Mouse (Mus musculus) hindbrain, postnatal 0 days (tissue): ENCODE data around the gene Gm6217. TPM values are rescaled to one million over a fixed set of nuclear protein-coding genes. Genes with fewer than 3 reads are reported as not detected.
"Not testable (repeated sequence)": the region's sequence is repeated elsewhere in the genome, so short reads cannot be mapped to it uniquely, and the experiment has no call there.

Source experiments
- ATAC-seq: fragments of 200-750 bp; cut with Nextera tagmentation; 2 replicates; pipeline ENCODE4 v1.8.0; 2017; ENCODE audit warnings: mild to moderate bottlenecking, moderate TSS enrichment, moderate library complexity
- DNase-seq: peaks from one replicate; pipeline ENCODE4 v3.0.0-alpha.2; 2015; ENCODE audit warnings: low spot score
- H3K27ac ChIP-seq: fragments of 300-500 bp; sonication (generic); 2 replicates; pipeline ENCODE4 v1.5.1; 2014; ENCODE audit warnings: mild to moderate bottlenecking
- H3K27me3 ChIP-seq: fragments of 300-500 bp; sonication (generic); 2 replicates; pipeline ENCODE4 v1.6.1; 2014; ENCODE audit warnings: low read length, mixed read lengths; ENCODE audit not compliant: insufficient read depth
- H3K36me3 ChIP-seq: fragments of 300-500 bp; sonication (generic); 2 replicates; pipeline ENCODE4 v1.6.1; 2014; ENCODE audit warnings: low read length, mixed read lengths; ENCODE audit not compliant: insufficient read depth
- H3K4me1 ChIP-seq: fragments of 300-500 bp; sonication (generic); 2 replicates; pipeline ENCODE4 v1.6.1; 2014; ENCODE audit warnings: antibody characterized with exemption, low read length, mixed read lengths; ENCODE audit not compliant: insufficient read depth
- H3K4me2 ChIP-seq: fragments of 300-500 bp; sonication (generic); 2 replicates; pipeline ENCODE4 v1.6.1; 2014; ENCODE audit warnings: low read depth, mild to moderate bottlenecking, low read length, moderate library complexity, mixed read lengths
- H3K4me3 ChIP-seq: fragments of 300-500 bp; sonication (generic); 2 replicates; pipeline ENCODE4 v1.5.1; 2014; ENCODE audit warnings: low read length
- H3K9ac ChIP-seq: fragments of 300-500 bp; sonication (generic); replicated peaks from 2 replicates; pipeline ENCODE4 v1.6.1; 2014; ENCODE audit warnings: mild to moderate bottlenecking, low read length, moderate library complexity, mixed read lengths
- H3K9me3 ChIP-seq: fragments of 300-500 bp; sonication (generic); 2 replicates; pipeline ENCODE4 v1.6.1; 2016; ENCODE audit warnings: low read length, mixed read lengths
- CTCF ChIP-seq: IDR thresholded peaks from 2 replicates; pipeline ENCODE4 v1.5.1; 2016; ENCODE audit warnings: antibody characterized with exemption, control low read depth, low read depth
- WGBS: fragments of 180-500 bp; shearing (Covaris S2); extraction: QIAGEN DNeasy Blood & Tissue Kit; methylation state at CpG from one replicate; pipeline ENCODE4 v1.1.7; 2014; 5-methylcytosine and 5-hydroxymethylcytosine counted together
- polyA plus RNA-seq: library from polyadenylated mRNA; unstranded; fragments of >200 nt; fragmentation: Nextera tagmentation; extraction: Ambion mirVana; gene quantifications from 2 replicates; pipeline ENCODE4 v1.2.1, GENCODE M21; 2015
- total RNA-seq: library from RNA; depleted of rRNA; stranded (reverse); fragments of >200 nt; gene quantifications from 2 replicates; pipeline ENCODE4 v1.2.3, GENCODE M21; 2014

Gm6217 gene
- total and polyA plus RNA-seq, 2 experiments from 2014 or later: not detected

GRCm38 (mm10) chr1:82938666-82939065 lies 7.5 kb upstream of the Gm6217 start:
- Histone ChIP-seq H3K4me3 (no peak overlapping the region), H3K36me3 (no peaks in the 10 kb centered on the region), H3K9me3 (no peaks in the 10 kb centered on the region), H3K4me2 (no peak overlapping the region), H3K27me3 (no peaks in the 10 kb centered on the region), H3K4me1 (no peaks in the 10 kb centered on the region), H3K9ac (no peak overlapping the region), H3K27ac (no peak overlapping the region)
- 97% methylated on average over 5 of the region's 5 CpGs for WGBS
- DNase-seq: no peak
- ATAC-seq: no peak
- no peak for TF ChIP-seq CTCF

- not testable (repeated sequence) for ATAC-seq, H3K36me3 ChIP-seq, H3K9ac ChIP-seq, H3K27ac ChIP-seq, H3K4me3 ChIP-seq, H3K4me2 ChIP-seq, H3K4me1 ChIP-seq, DNase-seq, H3K27me3 ChIP-seq, H3K9me3 ChIP-seq
- 94% methylated on average over 2 of the region's 3 CpGs for WGBS
These were observed 641 bp downstream of the Gm6217 start for GRCm38 (mm10) chr1:82930558-82930957.

GRCm38 (mm10) chr1:82924650-82925049 lies 6.5 kb downstream of the Gm6217 start, which contains the start of gene A030014E15Rik:
Gene A030014E15Rik (plus strand): TSS chr1:82924917.
- Histone ChIP-seq H3K27me3 (no peaks in the 10 kb centered on the region), H3K4me2 (no peak within 1 kb of the TSS), H3K4me1 (no peaks in the 10 kb centered on the region), H3K9ac (no peak within 1 kb of the TSS), H3K4me3 (no peak within 1 kb of the TSS), H3K9me3 (no peaks in the 10 kb centered on the region), H3K27ac (no peak within 1 kb of the TSS), H3K36me3 (no peaks in the 10 kb centered on the region)
- no peak for ATAC-seq
- DNase-seq: no peak
- TF ChIP-seq CTCF: no peak
- WGBS: 87% methylated on average over 6 of the region's 6 CpGs

- not testable (repeated sequence) for H3K4me2 ChIP-seq, DNase-seq, H3K27me3 ChIP-seq, H3K4me1 ChIP-seq, H3K27ac ChIP-seq, H3K36me3 ChIP-seq, ATAC-seq, H3K9me3 ChIP-seq, H3K4me3 ChIP-seq, H3K9ac ChIP-seq
- WGBS: 91% methylated on average over 5 of the region's 5 CpGs
These were observed 17.8 kb downstream of the Gm6217 start for GRCm38 (mm10) chr1:82913434-82913833.

GRCm38 (mm10) chr1:82913025-82913424 lies 18.2 kb downstream of the Gm6217 start, which contains the start of gene A030005L19Rik:
Gene A030005L19Rik (plus strand): TSS chr1:82913325.
- Histone ChIP-seq H3K27ac (no peak within 1 kb of the TSS), H3K4me1 (no peaks in the 10 kb centered on the region), H3K9ac (no peak within 1 kb of the TSS), H3K4me3 (no peak within 1 kb of the TSS), H3K4me2 (no peak within 1 kb of the TSS), H3K36me3 (no peaks in the 10 kb centered on the region), H3K9me3 (no peaks in the 10 kb centered on the region), H3K27me3 (no peaks in the 10 kb centered on the region)
- ATAC-seq (no peak), DNase-seq (no peak)
- 92% methylated on average over 3 of the region's 3 CpGs for WGBS
- peak; percentile 14; the same call in 1 of the 2 replicates for TF ChIP-seq CTCF

GRCm38 (mm10) chr1:82905886-82906285 lies 25.3 kb downstream of the Gm6217 start:
- Histone ChIP-seq H3K4me3 (no peak overlapping the region), H3K4me1 (no peaks in the 10 kb centered on the region), H3K27ac (no peak overlapping the region), H3K27me3 (no peaks in the 10 kb centered on the region), H3K9me3 (no peaks in the 10 kb centered on the region), H3K4me2 (no peak overlapping the region), H3K36me3 (peaks cover 11% of the 10 kb centered on the region; the same call in 1 of the 2 replicates), H3K9ac (no peak overlapping the region)
- DNase-seq (no peak), ATAC-seq (no peak)
- TF ChIP-seq CTCF: no peak
- WGBS: 60% methylated on average over 3 of the region's 3 CpGs

GRCm38 (mm10) chr1:82901201-82901600 lies 30.0 kb downstream of the Gm6217 start:
- no peaks in the 10 kb centered on the region for H3K9me3 ChIP-seq
- no peak overlapping the region for H3K27ac ChIP-seq
- no peak for TF ChIP-seq CTCF
- no peak overlapping the region for H3K4me2 ChIP-seq
- H3K27me3 ChIP-seq: no peaks in the 10 kb centered on the region
- no peak overlapping the region for H3K4me3 ChIP-seq
- no peaks in the 10 kb centered on the region for H3K4me1 ChIP-seq
- DNase-seq (no peak), ATAC-seq (no peak)
- peaks cover 20% of the 10 kb centered on the region for H3K36me3 ChIP-seq
- H3K9ac ChIP-seq: no peak overlapping the region
- WGBS: 98% methylated on average over 3 of the region's 3 CpGs
